Mouse (Mus musculus) Muller cell, postnatal 12 days (primary cell): ENCODE results near the gene Tmem52b.
"Not testable (repeated sequence)": the region's sequence is repeated elsewhere in the genome, so short reads cannot be mapped to it uniquely, and the experiment has no call there.

Experiments
- DNase-seq: peaks from one replicate; pipeline ENCODE4 v3.0.0-alpha.2; 2015; ENCODE audit errors: inconsistent ontology term

Tmem52b gene

DNA sequence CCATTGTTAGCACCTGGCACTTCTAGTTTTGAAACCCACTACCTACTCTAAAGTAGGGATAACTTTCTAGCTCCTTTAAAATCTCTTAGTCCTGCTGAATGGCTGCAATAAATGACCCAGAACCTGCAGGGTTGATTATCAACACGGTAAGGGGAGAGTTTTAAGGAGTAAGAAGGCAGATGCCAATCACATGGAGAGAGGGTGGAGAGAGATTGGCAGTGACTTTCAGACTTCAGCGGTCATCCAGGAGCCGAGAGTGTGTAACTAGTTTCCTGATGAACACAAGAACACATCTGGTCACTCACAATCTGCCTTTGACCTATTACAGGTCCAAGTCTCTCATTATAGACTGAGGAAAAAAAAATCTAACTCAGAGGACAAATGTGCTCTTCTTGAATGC, at the start of gene Tmem52b:
Tmem52b (plus strand) TSS at position 189 of the 400 bp plus-strand sequence.
- DNase-seq = no peak

DNA sequence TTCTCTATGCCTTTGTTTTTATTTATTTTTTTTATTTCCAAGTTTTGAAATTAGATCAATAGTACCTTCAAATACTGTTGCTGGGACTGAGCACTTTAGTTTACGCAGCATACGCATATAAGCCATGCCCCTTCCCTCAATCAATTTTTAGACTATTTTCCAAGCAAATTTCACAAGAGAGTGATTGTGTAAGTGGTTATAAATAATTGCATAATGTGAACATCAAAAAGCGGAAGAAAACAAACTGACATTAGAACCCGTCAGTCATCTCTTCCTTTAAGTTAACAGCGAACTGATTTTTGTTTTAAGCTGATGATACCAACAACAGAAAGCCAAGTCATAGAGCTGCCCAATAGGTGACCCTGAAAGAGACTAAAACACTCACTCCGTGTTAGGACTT, 41.0 kb upstream of the Tmem52b start:
- DNase-seq = no peak

DNA sequence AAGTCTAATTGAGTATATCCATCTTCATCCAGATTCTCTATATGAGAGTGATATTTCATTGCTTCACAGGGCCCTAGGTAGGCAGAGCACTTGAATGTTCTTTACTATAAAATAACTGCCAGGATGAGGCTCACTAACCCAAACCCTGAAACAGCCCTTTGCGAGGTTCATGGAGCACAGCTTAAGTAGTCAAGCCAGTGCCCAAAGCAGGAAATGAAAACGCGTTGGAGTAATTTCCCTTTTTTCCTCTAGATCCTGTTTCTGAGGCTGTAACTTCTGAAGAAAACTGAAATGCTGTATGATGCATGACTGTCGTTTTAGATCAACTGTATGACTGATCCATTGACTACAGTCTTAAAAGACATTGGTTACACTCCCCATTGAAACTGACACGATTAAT, 39.7 kb upstream of the Tmem52b start:
- DNase-seq = no peak

DNA sequence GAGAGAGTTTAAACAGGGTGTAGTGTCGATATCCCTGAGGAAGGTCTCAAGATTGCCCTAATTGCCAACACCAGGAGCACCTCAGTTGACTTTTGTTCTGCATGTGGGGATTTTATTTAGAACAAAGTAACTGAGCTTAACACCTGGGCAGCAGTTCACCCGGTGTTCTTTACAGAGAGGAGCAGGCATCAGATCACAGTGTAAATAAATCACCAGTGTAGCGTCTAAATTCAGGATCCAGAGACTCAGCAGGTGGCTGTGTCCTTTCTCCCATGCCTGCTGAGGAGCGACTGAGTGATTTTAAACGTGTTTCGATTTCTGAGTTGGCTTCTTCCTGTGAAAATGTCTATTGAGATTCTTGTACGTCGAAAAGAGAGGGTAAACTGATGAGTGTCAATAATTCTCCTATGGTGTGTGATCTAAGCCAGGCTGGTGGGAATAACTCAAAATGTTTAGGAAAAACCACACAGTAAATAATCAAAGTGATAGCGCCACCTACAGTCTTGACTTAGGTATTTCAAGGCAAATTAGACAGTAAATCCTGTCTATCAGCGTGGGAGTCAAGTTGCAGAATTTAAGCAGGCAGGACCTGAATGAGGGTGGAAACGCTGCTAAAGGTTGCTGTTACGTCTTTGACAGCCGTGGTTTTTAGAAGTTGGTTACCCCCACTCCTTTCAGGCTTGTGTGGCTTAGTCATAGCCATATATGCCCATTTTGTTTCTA, 35.8 kb upstream of the Tmem52b start:
- DNase-seq = peak; percentile 13

DNA sequence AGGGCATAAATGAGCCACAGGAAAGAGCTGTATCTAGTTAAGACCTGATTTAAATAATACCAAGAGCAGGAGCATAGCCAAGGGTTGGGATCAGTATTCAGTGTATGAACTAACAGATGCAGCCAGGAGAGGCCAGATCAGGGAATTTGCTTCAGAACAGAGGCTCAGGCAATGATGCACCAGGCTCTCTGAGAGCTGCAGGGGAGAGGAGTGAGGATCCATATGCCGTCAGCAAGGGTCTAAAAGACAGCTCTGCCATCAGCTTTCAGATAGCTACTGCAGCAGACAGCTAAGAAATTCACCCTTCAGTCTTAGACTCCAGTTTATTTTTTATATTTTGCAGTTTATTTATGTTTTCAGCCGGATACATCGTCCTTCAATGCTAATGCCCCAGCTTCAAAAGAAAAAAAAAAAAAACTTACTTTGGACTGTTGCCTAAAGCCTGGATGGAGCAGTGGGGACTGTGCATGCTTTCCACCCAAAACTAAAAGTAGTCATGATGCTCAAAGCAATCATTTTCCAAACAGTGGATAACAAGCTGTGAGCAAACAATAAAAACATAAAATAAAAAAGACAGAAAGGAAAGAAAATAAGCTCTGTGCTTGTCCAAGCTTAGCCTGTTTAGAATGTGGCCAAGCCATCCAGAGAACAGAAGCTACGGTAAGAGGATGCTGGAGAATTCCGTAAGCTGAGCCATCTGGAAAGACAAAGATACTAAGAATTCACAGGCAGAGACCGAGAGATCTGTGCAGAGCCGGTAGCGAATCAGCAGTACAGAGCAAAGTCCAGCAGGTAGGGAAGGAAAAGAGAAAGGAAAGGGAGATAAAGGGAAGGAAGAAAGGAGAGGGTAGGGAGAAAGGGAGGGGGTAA, 32.0 kb upstream of the Tmem52b start:
- DNase-seq = no peak

DNA sequence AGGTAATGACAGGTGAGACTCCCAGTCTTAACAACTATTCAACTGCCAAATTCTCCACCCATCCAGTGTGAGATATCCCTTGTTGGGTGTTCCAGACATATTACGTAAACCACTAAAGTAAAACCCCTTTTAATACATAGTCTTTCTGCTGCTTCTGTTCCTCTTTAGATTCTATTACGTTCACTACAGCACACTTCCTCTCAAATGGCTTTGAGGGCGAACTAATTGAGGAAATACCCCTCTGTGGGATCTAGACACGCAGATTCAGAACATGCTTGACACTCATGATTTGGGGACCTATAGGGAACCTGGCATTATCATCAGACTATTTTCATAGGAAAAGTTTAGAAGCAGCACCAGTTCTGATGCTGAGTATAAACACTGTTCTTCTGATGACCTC, 17.4 kb upstream of the Tmem52b start:
- DNase-seq = no peak

DNA sequence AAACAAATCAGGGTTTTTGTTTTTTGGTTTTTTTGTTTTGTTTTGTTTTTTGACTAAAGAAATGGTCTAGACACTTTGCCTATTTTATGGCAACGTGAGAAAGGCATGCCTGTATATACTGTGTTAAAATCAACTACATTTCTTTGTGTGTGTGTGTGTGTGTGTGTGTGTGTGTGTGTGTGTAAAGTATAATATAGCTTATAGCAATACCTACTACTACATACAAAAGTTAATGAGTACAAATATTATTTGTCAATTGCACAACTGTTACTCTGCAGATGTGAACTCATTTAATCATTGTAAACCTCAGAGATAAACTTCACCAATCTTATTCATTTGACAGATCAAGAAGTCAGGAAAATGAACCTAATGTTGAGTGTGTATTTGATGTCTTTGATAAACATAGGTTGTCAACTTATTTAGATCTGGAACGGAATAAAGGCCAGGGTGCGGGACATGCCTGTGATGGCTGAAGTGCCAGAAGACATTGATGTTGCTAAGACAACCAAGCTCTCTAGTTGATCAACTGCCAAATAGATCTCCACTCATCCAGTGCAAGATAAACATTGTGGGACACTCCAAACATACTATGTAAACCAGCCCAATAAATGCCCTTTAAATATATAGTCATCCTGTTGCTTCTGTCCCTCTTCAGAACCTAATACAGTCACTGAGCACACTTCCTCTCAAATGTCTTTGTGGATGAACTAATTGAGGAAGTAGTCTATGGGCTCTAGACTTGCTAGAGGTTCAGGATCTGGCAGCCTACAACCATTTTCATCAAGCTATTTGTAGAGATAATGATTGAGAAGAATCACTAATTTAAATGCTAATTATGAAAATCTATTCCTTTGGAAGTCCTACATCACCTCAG, 14.8 kb upstream of the Tmem52b start:
- no peak for DNase-seq

DNA sequence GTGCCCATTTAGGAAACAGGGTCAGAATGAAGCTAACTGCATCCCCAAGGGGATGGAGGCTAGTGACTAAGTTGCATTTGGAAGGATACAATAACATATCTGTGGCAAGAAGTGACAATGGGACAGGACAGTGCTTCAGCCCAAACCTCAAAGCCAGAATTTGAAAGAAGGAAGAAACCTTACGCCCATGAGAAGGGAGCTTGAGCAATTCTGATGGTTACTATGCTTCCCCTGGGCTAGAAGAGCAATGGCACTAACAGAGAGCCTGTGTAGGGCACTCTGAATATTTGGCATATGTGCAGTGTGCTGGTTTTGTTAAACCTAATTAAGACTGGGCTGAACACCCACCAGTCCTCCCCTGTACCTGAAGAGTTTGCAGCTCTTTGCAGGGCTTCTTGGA, 12.8 kb upstream of the Tmem52b start:
- not testable (repeated sequence) for DNase-seq

DNA sequence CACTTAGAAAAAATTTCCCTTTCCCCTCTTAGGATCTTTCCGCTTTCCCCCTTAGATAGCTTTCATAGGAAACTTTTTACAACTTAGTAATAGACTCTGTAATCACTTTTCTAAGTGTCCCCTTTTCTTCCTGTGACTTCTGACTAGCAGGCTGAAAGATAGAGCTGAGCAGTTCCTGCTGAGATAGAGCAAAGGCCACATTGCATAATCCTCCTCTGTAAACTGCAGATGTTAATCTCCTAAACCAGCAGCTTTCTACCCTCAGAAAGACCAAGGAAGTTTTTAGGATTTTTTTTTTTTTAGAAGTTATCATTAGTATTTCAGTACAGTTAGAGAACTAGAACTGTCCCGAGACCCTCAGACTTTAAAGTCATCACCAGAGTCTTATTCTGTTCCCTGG, 8.9 kb upstream of the Tmem52b start:
- no peak for DNase-seq

DNA sequence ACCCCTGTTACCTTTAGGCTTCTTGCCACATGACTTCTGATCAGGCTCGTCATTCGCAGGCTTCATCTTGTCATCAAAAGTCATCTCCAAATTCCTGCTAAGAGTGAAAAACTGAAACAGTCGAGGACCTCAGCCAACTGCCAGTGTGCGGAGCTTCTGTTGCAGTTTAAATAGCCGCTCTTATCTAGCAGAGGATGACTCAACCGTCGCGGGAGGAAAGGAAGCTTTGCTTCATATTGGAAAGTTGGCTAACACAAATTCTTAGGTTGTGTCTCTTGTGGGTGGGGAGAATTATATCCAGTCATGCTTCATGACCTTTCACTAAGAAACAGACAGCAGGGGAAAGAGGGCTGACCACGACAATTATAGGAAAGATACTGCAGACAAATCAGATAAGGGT, 5.3 kb upstream of the Tmem52b start, which contains the start of gene Olr1:
Olr1 (minus strand) TSS at position 142 of the 400 bp plus-strand sequence.
- no peak for DNase-seq

DNA sequence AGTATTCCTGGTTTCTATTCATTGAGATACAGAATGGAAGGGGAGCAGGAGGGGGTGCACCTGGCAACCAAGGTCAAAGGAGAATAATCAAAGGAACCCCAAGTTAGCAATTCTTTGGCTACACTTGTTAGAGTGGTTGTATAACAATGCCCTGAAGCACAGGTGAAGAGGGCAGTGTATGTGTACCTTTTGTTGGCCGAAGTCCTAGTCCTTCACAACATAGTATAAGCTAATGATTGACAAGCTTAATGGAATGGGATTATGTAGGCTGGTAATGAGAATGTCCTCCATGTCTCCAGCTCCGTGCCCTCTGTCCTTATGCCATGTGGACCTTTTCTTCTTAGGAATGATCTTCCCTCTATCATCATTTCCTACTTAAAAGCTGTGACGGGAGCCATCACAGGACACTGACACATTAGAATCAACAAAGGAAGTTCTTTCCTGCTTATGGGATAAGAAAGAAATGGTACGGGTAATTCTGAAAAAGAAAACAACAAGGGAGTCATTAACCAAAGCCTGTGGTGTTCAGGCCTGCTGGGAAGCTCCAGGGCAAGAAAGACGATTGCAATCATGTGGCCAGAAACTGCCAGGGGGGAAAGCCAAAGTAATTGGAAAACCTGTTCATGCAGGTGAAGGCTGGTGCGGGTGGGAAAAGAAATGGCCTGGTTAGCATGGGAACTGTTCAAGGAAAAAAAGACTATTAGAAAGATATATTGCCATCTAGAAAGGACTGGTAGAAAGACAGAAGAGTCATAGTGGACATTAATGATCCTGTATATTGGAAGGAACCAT, 2.0 kb upstream of the Tmem52b start:
- no peak for DNase-seq

DNA sequence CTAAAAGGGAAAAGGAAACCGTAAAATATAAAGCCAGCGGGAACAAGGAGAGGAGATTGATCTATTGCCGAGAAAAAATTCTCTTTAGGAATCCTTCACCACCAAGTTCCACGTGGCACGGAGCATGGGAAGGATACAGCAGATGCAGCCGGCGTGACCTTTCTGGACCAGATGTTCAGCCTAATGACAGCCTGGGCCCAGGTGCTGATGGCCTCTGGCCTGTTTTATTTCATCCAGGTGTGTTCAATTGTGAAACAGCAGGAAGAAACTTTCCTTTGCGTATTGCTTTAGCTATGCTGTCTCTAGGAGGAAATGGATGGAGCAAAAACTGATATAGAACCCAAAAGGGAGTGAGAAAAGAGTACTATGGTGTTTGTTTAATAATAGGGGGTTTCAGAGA, 513 bp downstream of the Tmem52b start:
- no peak for DNase-seq

DNA sequence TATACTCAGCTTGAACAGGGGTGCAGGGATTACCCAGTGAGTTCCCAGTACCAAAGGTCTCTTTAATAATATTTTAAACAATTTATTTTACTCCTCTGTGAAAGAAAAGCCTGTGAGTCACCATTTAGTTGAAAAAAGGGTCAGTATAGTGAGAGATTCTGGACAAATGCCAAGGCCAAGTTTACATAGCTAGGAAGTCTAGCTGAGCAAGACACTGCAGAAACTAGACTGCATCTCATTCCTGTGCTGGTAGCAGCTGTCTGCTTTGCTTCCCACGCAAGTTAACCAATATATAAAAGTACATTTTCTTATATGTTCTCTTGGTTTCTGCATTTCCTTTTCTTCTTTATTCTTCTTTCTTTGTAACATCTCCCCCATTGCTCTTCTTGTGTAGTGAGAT, 1.1 kb downstream of the Tmem52b start:
- peak; percentile 48 for DNase-seq

DNA sequence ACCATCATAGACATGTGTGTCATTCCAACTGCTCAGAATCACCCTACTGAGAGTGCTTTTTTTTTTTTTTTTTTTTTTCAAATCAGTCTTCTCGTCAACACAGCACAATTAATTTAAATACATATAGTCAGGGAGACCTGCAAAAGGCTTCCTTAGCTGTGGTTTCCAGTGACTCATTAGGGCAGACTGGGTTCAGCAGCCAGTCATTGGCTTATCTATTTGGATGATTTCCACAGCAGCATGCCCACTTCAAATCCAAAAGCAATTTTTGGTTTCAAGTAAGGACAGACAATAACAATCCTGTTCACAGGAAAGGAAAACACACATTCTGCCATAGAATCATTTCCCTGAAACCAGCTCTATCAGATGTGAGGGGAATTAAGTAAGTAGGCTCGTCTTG, 2.0 kb downstream of the Tmem52b start:
- DNase-seq = no peak

DNA sequence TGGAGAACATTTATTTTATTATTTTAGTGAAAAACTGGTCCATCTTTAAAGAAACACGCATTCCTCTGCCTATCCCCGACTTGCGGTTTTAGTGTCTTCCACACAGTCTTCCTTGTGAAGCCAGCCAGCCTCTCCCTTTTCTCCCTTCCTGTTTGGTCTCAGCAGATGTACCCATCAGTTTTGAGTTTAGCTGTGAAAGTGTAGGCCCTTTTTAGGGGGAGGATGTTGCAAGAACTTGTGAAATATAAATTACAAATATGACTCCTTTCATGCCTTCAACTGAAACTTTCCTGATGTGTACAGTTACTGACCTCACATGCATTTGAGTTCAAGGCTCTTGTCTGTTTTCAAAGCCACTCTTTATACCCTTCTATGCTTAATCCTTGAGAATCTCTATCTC, 2.7 kb downstream of the Tmem52b start:
- no peak for DNase-seq

DNA sequence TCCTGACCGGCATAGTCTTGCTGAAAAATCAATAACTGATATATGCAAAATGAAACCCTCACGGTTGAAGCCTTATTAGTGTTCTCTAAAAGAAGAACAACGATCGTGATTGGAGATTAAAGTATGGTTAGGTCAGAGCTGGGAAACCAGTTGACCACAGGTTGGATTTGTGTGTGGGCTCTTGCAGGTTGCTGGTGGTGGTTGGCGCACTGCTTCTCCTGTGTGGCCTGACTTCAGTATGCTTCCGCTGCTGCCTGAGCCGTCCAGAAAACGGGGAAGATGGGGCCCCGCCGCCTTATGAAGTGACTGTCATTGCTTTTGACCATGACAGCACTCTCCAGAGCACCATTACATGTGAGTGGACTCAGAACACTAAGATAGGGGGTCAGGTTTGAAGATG, 4.0 kb downstream of the Tmem52b start:
- no peak for DNase-seq

DNA sequence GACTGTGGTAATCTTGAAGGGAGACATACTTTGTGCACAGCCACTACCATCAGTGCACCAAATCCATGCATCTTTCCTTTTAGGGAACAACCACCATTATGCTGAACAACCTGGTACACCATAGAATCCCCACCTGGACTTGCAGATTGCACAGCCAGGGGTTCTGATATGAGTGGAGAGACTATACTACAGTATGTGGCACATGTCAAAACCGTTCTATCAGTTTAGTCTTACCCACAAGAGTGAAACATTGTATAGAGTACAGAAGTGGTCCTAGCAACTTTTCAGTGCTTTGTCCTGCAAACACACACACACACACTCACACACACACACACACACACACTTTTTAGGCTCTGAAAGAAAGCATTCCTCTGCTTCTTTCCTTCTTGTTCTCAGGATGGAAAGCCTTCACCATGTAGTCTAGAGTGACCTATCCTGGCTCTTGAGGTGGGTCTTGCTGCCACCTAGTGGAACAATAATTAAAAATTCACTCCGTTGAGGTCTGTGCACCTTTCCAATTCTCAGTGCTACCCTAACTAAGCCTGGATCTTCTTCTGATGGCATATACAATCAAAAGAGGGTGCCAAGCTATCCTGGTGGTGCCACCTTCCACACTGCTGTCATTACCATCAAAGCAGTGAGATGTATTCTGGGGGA, 5.5 kb downstream of the Tmem52b start:
- no peak for DNase-seq

DNA sequence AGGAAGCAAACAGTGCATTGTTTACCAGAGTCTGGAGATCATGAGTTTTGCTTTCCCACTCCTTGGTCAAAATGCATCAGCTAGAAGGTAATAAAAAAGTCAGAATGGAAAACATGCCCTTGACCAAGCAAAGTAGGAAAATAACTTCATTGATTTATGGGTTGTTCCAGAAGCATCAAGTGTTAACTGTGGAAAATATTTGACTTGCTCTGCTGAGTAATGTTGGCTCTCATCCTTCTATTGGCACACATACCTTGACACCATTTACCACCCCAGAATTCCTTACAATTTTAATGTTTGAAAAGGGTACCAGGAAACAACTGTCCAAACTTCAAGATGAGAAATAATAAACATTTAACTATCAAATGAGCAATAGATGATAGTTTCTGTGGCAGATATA, 13.7 kb downstream of the Tmem52b start:
- DNase-seq = no peak

DNA sequence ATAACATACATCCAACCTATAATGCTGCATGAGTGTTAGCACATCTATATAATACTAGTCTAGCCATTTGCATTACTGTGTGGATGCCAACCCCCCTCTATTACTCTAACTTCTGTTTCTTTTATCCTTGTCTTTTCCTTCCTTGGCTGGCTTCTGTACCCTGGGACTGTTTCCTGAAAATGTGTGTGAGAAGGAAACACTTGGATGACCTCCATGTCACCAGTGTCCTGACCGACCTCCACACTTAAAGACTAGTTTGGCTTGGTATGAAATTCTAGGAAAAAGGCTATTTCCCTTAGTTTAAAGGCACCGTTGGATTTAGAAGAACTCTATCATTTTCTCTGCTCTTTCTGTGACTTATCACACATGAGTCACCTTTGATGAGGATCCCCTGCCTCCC, 15.1 kb downstream of the Tmem52b start:
- no peak for DNase-seq

DNA sequence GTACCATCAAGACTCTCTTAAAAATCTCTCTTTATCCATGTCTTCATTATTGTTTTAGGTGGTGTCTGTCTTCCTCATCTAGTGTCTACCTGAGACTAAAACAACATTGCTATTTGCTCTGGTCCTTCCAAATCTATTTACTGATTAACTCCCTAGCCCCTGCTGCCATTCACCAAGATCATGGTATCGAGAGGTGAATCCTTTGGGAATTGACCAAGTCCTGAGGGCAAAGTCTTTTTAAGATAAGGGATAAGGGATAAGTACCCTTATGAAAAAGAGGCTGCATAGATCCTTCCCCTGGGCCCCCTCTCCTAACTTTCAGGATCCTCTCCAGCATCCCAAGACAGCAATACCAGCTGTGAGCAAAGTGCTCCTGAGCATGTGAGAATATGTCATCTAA, 17.2 kb downstream of the Tmem52b start:
- no peak for DNase-seq

DNA sequence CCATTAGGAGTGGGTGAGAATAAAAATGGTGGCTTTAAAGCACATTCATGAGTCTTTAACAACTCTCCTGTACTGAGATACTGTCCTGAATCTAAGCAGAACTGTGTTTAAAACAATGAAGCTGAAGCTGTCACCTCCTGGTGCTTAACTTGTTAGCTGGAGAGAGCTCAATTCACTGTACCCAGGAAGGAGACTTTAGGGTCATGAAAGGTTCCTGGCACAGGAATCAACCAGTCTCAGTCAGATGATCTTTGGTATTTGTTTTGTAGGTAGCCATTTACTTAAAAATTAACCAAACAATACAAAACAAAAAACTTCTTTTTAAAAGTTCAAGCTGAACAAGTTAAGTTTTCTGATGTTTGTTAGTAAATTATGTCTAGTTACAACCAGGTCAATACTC, 17.9 kb downstream of the Tmem52b start:
- no peak for DNase-seq
